Mouse (Mus musculus) liver, postnatal 0 days (tissue): ENCODE measurements at regions not wholly inside any gene's neighbourhood (a gene's known extent, or its start where the extent isn't known, plus 50 kb on each side); places are given as distances from the start of the nearest gene placed in this dataset.

Experiments
- CTCF ChIP-seq: sonication (generic); IDR thresholded peaks from 2 replicates; pipeline ENCODE4 v1.5.1; 2016; ENCODE audit warnings: antibody characterized with exemption, low read depth
- EP300 ChIP-seq: IDR thresholded peaks from 2 replicates; pipeline ENCODE4 v1.6.1; 2016; ENCODE audit warnings: antibody characterized with exemption, low read depth, mild to moderate bottlenecking

- TF ChIP-seq CTCF (no peak), EP300 (no peak)
These were observed 176.5 kb downstream of the S1pr1 start for GRCm38 (mm10) chr3:115538355-115538754.
